Mouse (Mus musculus) CH12.LX (cell line): ENCODE data around the gene Fbxl15. TPM values are rescaled to one million over a fixed set of nuclear protein-coding genes. Genes with fewer than 3 reads are reported as not detected.

Experiments
- DNase-seq: peaks from one replicate; pipeline ENCODE4 v3.0.0-alpha.2; 2013; ENCODE audit errors: extremely low read depth
- H3K27ac ChIP-seq: 2 replicates; pipeline ENCODE4 v1.5.1; 2012; ENCODE audit warnings: low read depth, mild to moderate bottlenecking, control low read depth, moderate library complexity; ENCODE audit not compliant: insufficient read depth
- H3K27me3 ChIP-seq: replicated peaks from 2 replicates; pipeline ENCODE3; 2012; ENCODE audit warnings: inconsistent platforms
- H3K36me3 ChIP-seq, 2 experiments: replicated peaks in 1 of 2; 2 replicates each; pipeline versions ENCODE3 to v1.6.1; 2012; ENCODE audit warnings: inconsistent platforms in 1 of 2, low read length in 1 of 2, mild to moderate bottlenecking in 1 of 2, mixed read lengths in 1 of 2, moderate library complexity in 1 of 2; ENCODE audit not compliant: control insufficient read depth in 1 of 2, insufficient read depth in 1 of 2
- H3K4me1 ChIP-seq, 2 experiments: 2 replicates each; pipeline ENCODE4 v1.6.1; 2012; ENCODE audit warnings: inconsistent platforms in 1 of 2, moderate library complexity in 1 of 2; ENCODE audit not compliant: insufficient read depth in 2 of 2, control insufficient read depth in 1 of 2
- H3K4me2 ChIP-seq: 2 replicates; pipeline ENCODE4 v1.6.1; 2012; ENCODE audit warnings: low read depth, mild to moderate bottlenecking, control low read depth; ENCODE audit not compliant: poor library complexity, insufficient read depth, severe bottlenecking
- H3K4me3 ChIP-seq, 3 experiments: fragments of 150-350 bp in 1 of 3; sonication (generic) in 1 of 3; replicated peaks in 1 of 3; 2 replicates each; pipeline versions ENCODE3 to v1.5.1; 2011 to 2012; ENCODE audit warnings: low read depth in 2 of 3, low read length in 2 of 3, mild to moderate bottlenecking in 2 of 3, moderate library complexity in 2 of 3, control low read depth in 1 of 3, improper control_type of control experiment in 1 of 3, inconsistent platforms in 1 of 3, mixed read lengths in 1 of 3; ENCODE audit not compliant: poor library complexity in 1 of 3
- H3K79me2 ChIP-seq: replicated peaks from 2 replicates; pipeline ENCODE4 v1.6.1; 2012; ENCODE audit warnings: mild to moderate bottlenecking, moderate library complexity; ENCODE audit not compliant: control insufficient read depth, poor library complexity, insufficient read depth, severe bottlenecking; ENCODE audit errors: extremely low read depth
- H3K9ac ChIP-seq: 2 replicates; pipeline ENCODE4 v1.6.1; 2012; ENCODE audit warnings: low read depth, mild to moderate bottlenecking, control low read depth, moderate library complexity; ENCODE audit not compliant: insufficient read depth
- H3K9me3 ChIP-seq: replicated peaks from 2 replicates; pipeline ENCODE3; 2012; ENCODE audit warnings: low read length, inconsistent platforms, mixed read lengths
- BHLHE40 ChIP-seq: IDR thresholded peaks from 2 replicates; pipeline ENCODE4 v1.6.1; 2011; ENCODE audit warnings: mild to moderate bottlenecking, low read depth, low read length, improper control_type of control experiment
- CHD1 ChIP-seq: IDR thresholded peaks from 2 replicates; pipeline ENCODE4 v1.6.1; 2012; ENCODE audit warnings: low read depth, low read length, improper control_type of control experiment, inconsistent platforms
- CHD2 ChIP-seq: IDR thresholded peaks from 2 replicates; pipeline ENCODE4 v1.6.1; 2011; ENCODE audit warnings: low read length, improper control_type of control experiment
- CTCF ChIP-seq, 2 experiments: IDR thresholded peaks in 1 of 2; conservative IDR thresholded peaks in 1 of 2; 2 replicates each; pipeline ENCODE4 v1.5.1; 2011 to 2012; ENCODE audit warnings: low read depth in 2 of 2, low read length in 2 of 2, improper control_type of control experiment in 1 of 2, inconsistent platforms in 1 of 2, mild to moderate bottlenecking in 1 of 2, moderate library complexity in 1 of 2
- E2F4 ChIP-seq: IDR thresholded peaks from 2 replicates; pipeline ENCODE4 v1.6.1; 2011; ENCODE audit warnings: low read depth, low read length, improper control_type of control experiment; ENCODE audit not compliant: insufficient replicate concordance
- ELF1 ChIP-seq: IDR thresholded peaks from 2 replicates; pipeline ENCODE4 v1.6.1; 2014; ENCODE audit warnings: low read depth, mild to moderate bottlenecking, inconsistent platforms, low read length, improper control_type of control experiment
- EP300 ChIP-seq: IDR thresholded peaks from 2 replicates; pipeline ENCODE4 v1.6.1; 2011; ENCODE audit warnings: low read length, improper control_type of control experiment
- ETS1 ChIP-seq: conservative IDR thresholded peaks from 2 replicates; pipeline ENCODE4 v1.6.1; 2012; ENCODE audit warnings: low read depth, mild to moderate bottlenecking, inconsistent platforms, low read length, improper control_type of control experiment, moderate library complexity
- GABPA ChIP-seq: IDR thresholded peaks from 2 replicates; pipeline ENCODE4 v1.6.1; 2012; ENCODE audit warnings: low read depth, low read length, improper control_type of control experiment, inconsistent platforms; ENCODE audit not compliant: insufficient replicate concordance
- HCFC1 ChIP-seq: IDR thresholded peaks from 2 replicates; pipeline ENCODE4 v1.6.1; 2012; ENCODE audit warnings: low read depth, mild to moderate bottlenecking, inconsistent platforms, low read length, improper control_type of control experiment
- IRF4 ChIP-seq: IDR thresholded peaks from 2 replicates; pipeline ENCODE4 v1.6.1; 2014; ENCODE audit warnings: low read depth, mild to moderate bottlenecking, inconsistent platforms, low read length, improper control_type of control experiment
- JUN ChIP-seq: IDR thresholded peaks from 2 replicates; pipeline ENCODE4 v1.6.1; 2011; ENCODE audit warnings: low read depth, mild to moderate bottlenecking, low read length, improper control_type of control experiment, moderate library complexity; ENCODE audit not compliant: insufficient read depth
- JUND ChIP-seq: conservative IDR thresholded peaks from 2 replicates; pipeline ENCODE4 v1.6.1; 2011; ENCODE audit warnings: low read depth, low read length, improper control_type of control experiment
- KAT2A ChIP-seq: IDR thresholded peaks from 2 replicates; pipeline ENCODE4 v1.6.1; 2012; ENCODE audit warnings: low read length, improper control_type of control experiment, inconsistent platforms; ENCODE audit not compliant: insufficient replicate concordance
- MAFK ChIP-seq: IDR thresholded peaks from 2 replicates; pipeline ENCODE4 v1.6.1; 2011; ENCODE audit warnings: low read length, improper control_type of control experiment; ENCODE audit not compliant: insufficient replicate concordance
- MAX ChIP-seq: IDR thresholded peaks from 2 replicates; pipeline ENCODE4 v1.6.1; 2011; ENCODE audit warnings: low read length, improper control_type of control experiment
- MEF2A ChIP-seq: IDR thresholded peaks from 2 replicates; pipeline ENCODE4 v1.6.1; 2014; ENCODE audit warnings: low read depth, mild to moderate bottlenecking, inconsistent platforms, low read length, improper control_type of control experiment, borderline replicate concordance
- NRF1 ChIP-seq: IDR thresholded peaks from 2 replicates; pipeline ENCODE4 v1.6.1; 2014; ENCODE audit warnings: low read depth, mild to moderate bottlenecking, inconsistent platforms, low read length, improper control_type of control experiment, moderate library complexity
- PAX5 ChIP-seq: IDR thresholded peaks from 2 replicates; pipeline ENCODE4 v1.6.1; 2012; ENCODE audit warnings: low read length, inconsistent platforms, mixed read lengths
- POLR2A ChIP-seq: IDR thresholded peaks from 2 replicates; pipeline ENCODE4 v1.6.1; 2011; ENCODE audit warnings: low read depth, mild to moderate bottlenecking, improper control_type of control experiment, low read length
- SMC3 ChIP-seq: IDR thresholded peaks from 2 replicates; pipeline ENCODE4 v1.6.1; 2011; ENCODE audit warnings: low read depth, low read length, improper control_type of control experiment
- TBP ChIP-seq: conservative IDR thresholded peaks from 2 replicates; pipeline ENCODE4 v1.6.1; 2011; ENCODE audit warnings: low read depth, low read length, improper control_type of control experiment
- USF1 ChIP-seq: IDR thresholded peaks from 2 replicates; pipeline ENCODE4 v1.6.1; 2014; ENCODE audit warnings: low read depth, mild to moderate bottlenecking, inconsistent platforms, low read length, improper control_type of control experiment
- ZKSCAN1 ChIP-seq: IDR thresholded peaks from 2 replicates; pipeline ENCODE4 v1.6.1; 2012; ENCODE audit warnings: low read depth, inconsistent platforms, low read length, improper control_type of control experiment, borderline replicate concordance
- ZMIZ1 ChIP-seq: IDR thresholded peaks from 2 replicates; pipeline ENCODE4 v1.6.1; 2012; ENCODE audit warnings: low read depth, mild to moderate bottlenecking, inconsistent platforms, low read length, improper control_type of control experiment
- dilution Hi-C: fragments of 300-500 bp; cut with MboI; formaldehyde crosslinking; loops from 2 replicates; pipeline ENCODE4 v1.14.3; 2020; ENCODE audit warnings: low sequenced_read_pairs; ENCODE audit not compliant: extremely low pct_unique_long_range_greater_than_20kb, extremely low pct_ligation_motif_present
- in situ Hi-C: fragments of 300-500 bp; cut with MboI; formaldehyde crosslinking; loops from 3 replicates; pipeline ENCODE4 v1.14.3; 2019; ENCODE audit warnings: low sequenced_read_pairs, low pct_ligation_motif_present, low pct_unique_long_range_greater_than_20kb, mixed read lengths
- polyA plus RNA-seq: library from polyadenylated mRNA; unstranded; fragments of >175 nt; gene quantifications from 2 replicates; pipeline ENCODE4 v1.2.1, GENCODE M21; 2012; ENCODE audit warnings: low read depth; ENCODE audit not compliant: insufficient read length
- total RNA-seq, 2 experiments: library from RNA; depleted of rRNA; stranded (reverse); fragments of 300-350 nt in 1 of 2; fragments of >200 nt in 1 of 2; gene quantifications; 2 replicates each; pipeline ENCODE4 v1.2.3; 2012 to 2014

Fbxl15 gene
- total and polyA plus RNA-seq, 3 experiments = 7.6 to 9.9 (median 9.4) TPM

DNA sequence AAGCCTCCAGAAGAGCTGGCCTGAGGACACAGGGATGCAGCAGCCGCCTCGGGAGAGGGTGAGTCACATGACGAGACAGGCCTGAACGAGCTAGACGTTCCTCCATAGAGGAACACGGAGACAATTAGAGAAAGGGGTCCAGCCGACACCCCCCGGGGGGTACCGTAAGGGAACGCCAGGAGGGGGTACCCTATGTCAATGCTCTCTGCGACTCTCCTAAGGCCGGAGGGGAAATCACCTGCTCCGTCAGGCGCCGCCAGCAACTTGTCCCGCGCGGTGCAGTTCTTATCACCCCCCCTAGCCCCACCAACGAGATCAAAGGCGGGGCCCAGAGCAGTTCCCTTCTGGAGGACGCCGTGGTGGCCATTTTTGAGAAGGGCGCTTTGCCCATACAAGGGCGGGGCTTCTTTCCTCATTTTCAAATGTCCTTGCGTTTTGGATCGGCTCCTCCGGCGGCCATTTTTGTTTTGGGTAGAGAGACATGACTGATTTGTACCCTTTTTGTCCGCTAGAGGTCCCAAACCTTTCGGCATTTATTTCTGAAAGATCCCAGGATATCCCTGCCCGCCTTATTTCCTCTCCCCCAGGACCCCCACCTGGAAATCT, 10.4 kb downstream of the Fbxl15 start, which contains the start of gene Cuedc2 (continued):
- TF ChIP-seq CHD2 = peak; percentile 74
- peak; percentile 59; the same call in 1 of the 2 replicates for TF ChIP-seq TBP
- TF ChIP-seq IRF4 = peak; percentile 68
- no peak for TF ChIP-seq PAX5
- peak; percentile 40 to 81 for TF ChIP-seq CTCF (conservative IDR thresholded peaks at IDR 0.05 in 1 of 2, IDR thresholded peaks at IDR 0.05 in 1 of 2; ENCODE audit: low read depth in 2 of 2, low read length in 2 of 2)
- TF ChIP-seq SMC3 = peak; percentile 61
- TF ChIP-seq KAT2A = peak; percentile 77; the same call in 1 of the 2 replicates
- TF ChIP-seq POLR2A = peak; percentile 77
- TF ChIP-seq HCFC1 = peak; percentile 96
- TF ChIP-seq MAX = peak; percentile 32; the same call in 1 of the 2 replicates

DNA sequence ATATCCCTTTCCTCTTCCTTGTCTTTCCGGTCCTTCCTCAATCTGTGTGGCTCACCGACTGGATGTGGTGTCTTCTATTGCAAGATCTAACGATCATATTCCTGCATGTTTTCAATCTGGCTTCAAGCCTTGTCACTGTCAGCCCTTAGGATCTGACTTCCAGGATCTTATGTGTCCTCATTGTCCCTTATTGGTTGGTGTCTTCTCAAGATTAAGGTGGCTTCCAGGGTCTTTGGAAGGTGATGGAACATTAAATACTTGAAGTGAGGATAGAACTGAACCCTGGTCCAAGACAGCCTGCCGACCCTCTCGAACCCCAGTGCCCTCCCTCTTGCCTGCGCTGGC, 10.9 kb downstream of the Fbxl15 start:
- no peak for DNase-seq
- in situ Hi-C loops (no loop called here), dilution Hi-C loops (no loop called here)
- Histone ChIP-seq H3K36me3 (peaks cover 0 to 16% of the 10 kb centered on the region in 2 experiments), H3K79me2 (0 out of 2 replicates have a peak, but pooled peaks cover 2% of the 10 kb centered on the region), H3K4me1 (peaks cover 16 to 53% of the 10 kb centered on the region in 2 experiments), H3K27me3 (no peaks in the 10 kb centered on the region), H3K27ac (peak overlapping the region; percentile 68), H3K4me3 (peak overlapping the region; percentile 51 to 84 (median 61)), H3K4me2 (peak overlapping the region; percentile 87), H3K9me3 (no peaks in the 10 kb centered on the region), H3K9ac (peak overlapping the region; percentile 79)
- TF ChIP-seq MAFK (no peak), IRF4 (no peak), CHD1 (0 out of 2 replicates have a peak, but pooled peaks have one; percentile 54)

DNA sequence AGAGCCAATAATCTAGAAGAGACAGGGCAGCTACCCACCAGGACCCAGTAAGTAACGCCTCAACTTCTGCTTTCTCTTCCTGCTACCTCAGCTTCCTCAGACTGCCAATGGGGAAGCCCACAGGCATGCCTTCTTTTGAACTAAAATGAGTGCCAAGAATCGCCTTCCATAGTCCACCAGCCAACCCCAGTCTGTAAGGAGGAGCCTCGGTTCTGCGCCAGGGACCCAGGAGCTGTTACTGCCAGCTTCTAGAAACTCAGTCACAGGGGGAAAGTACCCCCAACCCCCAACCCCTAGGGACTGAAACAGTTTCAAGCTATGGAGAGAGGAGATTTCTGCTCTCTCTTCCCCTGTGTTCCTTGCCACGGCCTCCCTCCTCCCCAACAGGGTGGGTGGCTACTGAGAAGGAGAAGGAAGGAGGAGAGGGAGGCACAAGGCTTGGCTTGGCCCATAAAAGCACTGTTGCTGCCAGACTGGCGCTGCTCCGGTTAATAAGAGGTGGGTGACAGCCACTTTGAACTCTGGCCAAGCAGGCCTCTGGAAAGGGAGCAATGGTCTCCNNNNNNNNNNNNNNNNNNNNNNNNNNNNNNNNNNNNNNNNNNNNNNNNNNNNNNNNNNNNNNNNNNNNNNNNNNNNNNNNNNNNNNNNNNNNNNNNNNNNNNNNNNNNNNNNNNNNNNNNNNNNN, 11.4 kb downstream of the Fbxl15 start:
- dilution Hi-C loops = no loop called here
- no peaks in the 10 kb centered on the region for H3K9me3 ChIP-seq
- H3K27me3 ChIP-seq = no peaks in the 10 kb centered on the region
- in situ Hi-C loops = no loop called here
- H3K4me3 ChIP-seq = peak overlapping the region; percentile 51 to 84 (median 61)
- H3K79me2 ChIP-seq = 0 out of 2 replicates have a peak, but pooled peaks cover 2% of the 10 kb centered on the region
- DNase-seq = peak; percentile 72
- H3K36me3 ChIP-seq = peaks cover 0 to 13% of the 10 kb centered on the region in 2 experiments
- H3K9ac ChIP-seq = peak overlapping the region; percentile 79
- H3K4me2 ChIP-seq = peak overlapping the region; percentile 87
- H3K27ac ChIP-seq = peak overlapping the region; percentile 68
- H3K4me1 ChIP-seq = peaks cover 16 to 57% of the 10 kb centered on the region in 2 experiments
- no peak for TF ChIP-seq E2F4
- no peak for TF ChIP-seq TBP
- no peak for TF ChIP-seq SMC3
- TF ChIP-seq MEF2A = peak; percentile 31; the same call in 1 of the 2 replicates
- peak; percentile 55 for TF ChIP-seq ELF1
- no peak for TF ChIP-seq MAFK
- TF ChIP-seq NRF1 = peak; percentile 26; the same call in 1 of the 2 replicates
- no peak for TF ChIP-seq ZKSCAN1
- peak; percentile 67 for TF ChIP-seq ZMIZ1
- no peak; a peak in 1 of 4 replicates for TF ChIP-seq CTCF (conservative IDR thresholded peaks at IDR 0.05 in 1 of 2, IDR thresholded peaks at IDR 0.05 in 1 of 2; ENCODE audit: low read depth in 2 of 2, low read length in 2 of 2)
- TF ChIP-seq USF1 = no peak
- no peak for TF ChIP-seq GABPA
- TF ChIP-seq EP300 = peak; percentile 22
- no peak for TF ChIP-seq MAX
- TF ChIP-seq KAT2A = 0 out of 2 replicates have a peak, but pooled peaks have one; percentile 30
- TF ChIP-seq PAX5 = no peak
- TF ChIP-seq JUND = no peak
- TF ChIP-seq POLR2A = peak; percentile 60
- no peak for TF ChIP-seq CHD1
- no peak; the same call in 1 of the 2 replicates for TF ChIP-seq IRF4
- TF ChIP-seq BHLHE40 = no peak
- TF ChIP-seq JUN = no peak
- 0 out of 2 replicates have a peak, but pooled peaks have one; percentile 7 for TF ChIP-seq ETS1
